Mouse (Mus musculus): ENCODE measurements around the gene Spint3. TPM values are rescaled to one million over a fixed set of nuclear protein-coding genes. Genes with fewer than 3 reads are reported as not detected.

The Spint3 gene
- total RNA-seq, 2 experiments from 2014 or later = not detected

GRCm38 (mm10) chr2:164564346-164564745 is 8.9 kb downstream of the Spint3 start:
- no peak for DNase-seq (ENCODE audit: low spot score in 2 of 2)
- no peak overlapping the region for H3K4me3 ChIP-seq
- no peak for TF ChIP-seq CTCF (conservative IDR thresholded peaks at IDR 0.05)

GRCm38 (mm10) chr2:164563339-164564038 is 9.8 kb downstream of the Spint3 start:
- H3K4me3 ChIP-seq = peak overlapping the region; percentile 47
- peak; percentile 81 for TF ChIP-seq CTCF (conservative IDR thresholded peaks at IDR 0.05)
- DNase-seq (ENCODE audit: low spot score in 2 of 2) = peak; percentile 27 to 49
- no peak overlapping the region for H3K27ac ChIP-seq

More at GRCm38 (mm10) chr2:164564346-164564745, 8.9 kb downstream of the Spint3 start:
- no peak overlapping the region for H3K27ac ChIP-seq

- no peak for TF ChIP-seq CTCF (conservative IDR thresholded peaks at IDR 0.05)
- Histone ChIP-seq H3K4me3 (peak within 1 kb of the TSS; percentile 47), H3K27ac (no peak within 1 kb of the TSS)
- no peak for DNase-seq (ENCODE audit: low spot score in 2 of 2)
These were observed 10.7 kb downstream of the Spint3 start, which contains the start of gene Wfdc2 for GRCm38 (mm10) chr2:164562391-164563188. TSS of gene Wfdc2 (plus strand) at chr2:164562413.

GRCm38 (mm10) chr2:164560106-164560505 is 13.2 kb downstream of the Spint3 start:
- TF ChIP-seq CTCF (conservative IDR thresholded peaks at IDR 0.05) = no peak
- Histone ChIP-seq H3K27ac (no peak overlapping the region), H3K4me3 (no peak overlapping the region)
- DNase-seq (ENCODE audit: low spot score in 2 of 2) = no peak

GRCm38 (mm10) chr2:164558991-164559645 is 14.1 kb downstream of the Spint3 start:
- TF ChIP-seq CTCF (conservative IDR thresholded peaks at IDR 0.05) = no peak
- Histone ChIP-seq H3K4me3 (no peak overlapping the region), H3K27ac (peak overlapping the region; percentile 36; the same call in 1 of the 2 replicates)
- no peak for DNase-seq (ENCODE audit: low spot score in 2 of 2)

DNA sequence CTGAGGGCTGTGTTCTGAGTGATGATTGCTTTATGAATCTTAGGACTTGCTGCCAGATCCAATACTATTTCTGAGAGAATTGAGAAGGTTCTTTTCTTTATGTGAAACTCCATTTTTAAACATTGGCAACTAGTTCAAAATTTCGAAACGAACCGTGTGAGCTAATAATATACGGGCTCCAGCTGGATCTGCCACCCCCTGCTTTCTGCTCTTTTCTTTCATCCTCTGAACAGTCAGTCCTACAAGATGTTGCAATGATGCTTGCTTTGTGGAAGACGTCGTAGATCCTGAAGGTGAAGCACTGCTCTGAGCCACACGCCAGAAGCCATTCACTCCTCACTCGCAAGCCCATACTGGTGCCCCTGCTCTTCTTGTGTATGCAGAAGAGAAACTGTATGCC is 14.8 kb downstream of the Spint3 start:
- Histone ChIP-seq H3K27ac (peak overlapping the region; percentile 56; the same call in 1 of the 2 replicates), H3K4me3 (no peak overlapping the region)
- TF ChIP-seq CTCF (conservative IDR thresholded peaks at IDR 0.05) = no peak
- peak; percentile 40 to 67 for DNase-seq (ENCODE audit: low spot score in 2 of 2)

GRCm38 (mm10) chr2:164551502-164551901 is 21.8 kb downstream of the Spint3 start:
- no peak for TF ChIP-seq CTCF (conservative IDR thresholded peaks at IDR 0.05)
- no peak for DNase-seq (ENCODE audit: low spot score in 2 of 2)
- Histone ChIP-seq H3K27ac (no peak overlapping the region), H3K4me3 (no peak overlapping the region)

GRCm38 (mm10) chr2:164550895-164551269 is 22.4 kb downstream of the Spint3 start:
- no peak for DNase-seq (ENCODE audit: low spot score in 2 of 2)
- Histone ChIP-seq H3K27ac (peak overlapping the region; percentile 78), H3K4me3 (no peak overlapping the region)
- no peak for TF ChIP-seq CTCF (conservative IDR thresholded peaks at IDR 0.05)

DNA sequence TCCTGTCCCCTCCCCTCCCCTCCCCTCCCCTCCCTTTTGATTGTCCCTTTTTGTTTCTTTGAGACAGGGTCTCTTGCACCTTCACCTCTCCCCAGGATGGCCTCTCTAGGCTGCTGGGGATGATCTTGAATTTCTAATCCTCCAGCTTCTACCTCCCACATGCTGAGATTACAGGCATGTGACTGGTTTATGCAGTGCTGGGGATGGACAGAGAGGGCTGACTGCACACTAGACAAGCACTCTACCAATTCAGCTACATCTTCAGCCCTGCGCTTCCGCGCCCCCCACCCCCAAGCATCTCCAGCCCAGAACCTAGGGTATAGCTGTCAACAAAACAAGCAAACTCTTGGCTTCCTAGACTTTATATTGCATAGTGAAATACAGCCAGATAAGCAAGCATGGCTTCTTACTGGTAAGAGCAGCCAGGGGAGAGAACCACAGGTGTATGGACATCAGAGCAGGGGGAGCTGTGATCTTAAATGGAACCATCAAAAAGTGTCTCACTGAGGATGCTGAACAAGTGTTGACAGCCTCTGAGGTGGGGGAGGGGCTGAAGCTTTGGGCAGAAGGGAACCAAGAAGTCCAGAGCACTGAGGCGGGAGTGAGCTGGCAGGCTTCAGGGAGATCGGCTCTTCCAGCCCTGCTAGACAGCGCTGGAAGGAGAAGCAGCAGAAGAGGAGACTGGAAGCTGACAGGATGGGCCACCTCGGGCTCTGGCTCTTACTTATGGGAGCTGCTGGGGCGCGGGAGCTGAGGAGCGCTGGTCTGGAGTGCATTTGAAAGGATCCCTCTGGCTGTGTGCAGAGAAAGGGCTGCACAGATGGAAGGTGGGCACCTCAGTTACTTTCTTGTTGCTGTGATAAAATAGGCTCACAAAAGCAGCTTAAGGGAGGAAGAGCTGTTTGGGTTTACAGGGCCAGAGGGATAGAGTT is 23.0 kb downstream of the Spint3 start:
- H3K27ac ChIP-seq = peak overlapping the region; percentile 78
- no peak overlapping the region; the same call in 1 of the 2 replicates for H3K4me3 ChIP-seq
- no peak for TF ChIP-seq CTCF (conservative IDR thresholded peaks at IDR 0.05)
- DNase-seq (ENCODE audit: low spot score in 2 of 2) = no peak

- no peak for TF ChIP-seq CTCF (conservative IDR thresholded peaks at IDR 0.05)
- no peak for DNase-seq (ENCODE audit: low spot score in 2 of 2)
- Histone ChIP-seq H3K4me3 (no peak overlapping the region), H3K27ac (no peak overlapping the region)
These were observed 23.9 kb downstream of the Spint3 start for GRCm38 (mm10) chr2:164549338-164549737.

GRCm38 (mm10) chr2:164544454-164545097 is 28.7 kb downstream of the Spint3 start:
- DNase-seq (ENCODE audit: low spot score in 2 of 2) = no peak
- TF ChIP-seq CTCF (conservative IDR thresholded peaks at IDR 0.05) = no peak
- H3K4me3 ChIP-seq = no peak overlapping the region
- H3K27ac ChIP-seq = no peak overlapping the region

GRCm38 (mm10) chr2:164543745-164544144 is 29.5 kb downstream of the Spint3 start:
- no peak for TF ChIP-seq CTCF (conservative IDR thresholded peaks at IDR 0.05)
- H3K4me3 ChIP-seq = no peak overlapping the region
- H3K27ac ChIP-seq = no peak overlapping the region
- DNase-seq (ENCODE audit: low spot score in 2 of 2) = no peak

Measured in layer of hippocampus, adult 2 months (tissue).